Mouse (Mus musculus): ENCODE data around the gene Prr3.
"Not testable (repeated sequence)": the region's sequence is repeated elsewhere in the genome, so short reads cannot be mapped to it uniquely, and the experiment has no call there.

The Prr3 gene

GRCm38 (mm10) chr17:35979401-35980362 lies at the start of gene Prr3, which contains the start of gene Gnl1:
Prr3 (minus strand) TSS chr17:35980236.
Gnl1 (plus strand) TSS chr17:35979851.
- DNase-seq (ENCODE audit: low read depth, low spot score): peak; percentile 83

GRCm38 (mm10) chr17:36028879-36029619 lies 49.0 kb upstream of the Prr3 start:
- DNase-seq (ENCODE audit: low read depth, low spot score): no peak

GRCm38 (mm10) chr17:36027663-36028062 lies 47.6 kb upstream of the Prr3 start:
- no peak for DNase-seq (ENCODE audit: low read depth, low spot score)

GRCm38 (mm10) chr17:36025901-36026300 lies 45.9 kb upstream of the Prr3 start:
- DNase-seq (ENCODE audit: low read depth, low spot score): no peak

- DNase-seq (ENCODE audit: low read depth, low spot score): no peak
Observed at GRCm38 (mm10) chr17:36025197-36025596, 45.2 kb upstream of the Prr3 start.

- DNase-seq (ENCODE audit: low read depth, low spot score): no peak
Observed at GRCm38 (mm10) chr17:36023710-36024654, 43.9 kb upstream of the Prr3 start.

GRCm38 (mm10) chr17:36022922-36023321 lies 42.9 kb upstream of the Prr3 start:
- DNase-seq (ENCODE audit: low read depth, low spot score): no peak

GRCm38 (mm10) chr17:36022098-36022497 lies 42.1 kb upstream of the Prr3 start:
- no peak for DNase-seq (ENCODE audit: low read depth, low spot score)

- DNase-seq (ENCODE audit: low read depth, low spot score): no peak
Observed at GRCm38 (mm10) chr17:36021309-36021708, 41.3 kb upstream of the Prr3 start.

- no peak for DNase-seq (ENCODE audit: low read depth, low spot score)
Observed at GRCm38 (mm10) chr17:36020191-36021073, 40.4 kb upstream of the Prr3 start, which contains the start of gene H2-T24. H2-T24 (minus strand) TSS chr17:36020560.

GRCm38 (mm10) chr17:36019519-36019918 lies 39.5 kb upstream of the Prr3 start:
- no peak for DNase-seq (ENCODE audit: low read depth, low spot score)

GRCm38 (mm10) chr17:36018979-36019378 lies 38.9 kb upstream of the Prr3 start:
- DNase-seq (ENCODE audit: low read depth, low spot score): no peak

- no peak for DNase-seq (ENCODE audit: low read depth, low spot score)
Observed at GRCm38 (mm10) chr17:36017046-36017445, 37.0 kb upstream of the Prr3 start.

GRCm38 (mm10) chr17:36014977-36015376 lies 34.9 kb upstream of the Prr3 start:
- DNase-seq (ENCODE audit: low read depth, low spot score): no peak

GRCm38 (mm10) chr17:36004409-36004808 lies 24.4 kb upstream of the Prr3 start:
- not testable (repeated sequence) for DNase-seq (ENCODE audit: low read depth, low spot score)

GRCm38 (mm10) chr17:36003331-36003730 lies 23.3 kb upstream of the Prr3 start:
- DNase-seq (ENCODE audit: low read depth, low spot score): no peak

GRCm38 (mm10) chr17:36001966-36002365 lies 21.9 kb upstream of the Prr3 start:
- DNase-seq (ENCODE audit: low read depth, low spot score): no peak

GRCm38 (mm10) chr17:36001121-36001897 lies 21.3 kb upstream of the Prr3 start:
- DNase-seq (ENCODE audit: low read depth, low spot score): no peak

- DNase-seq (ENCODE audit: low read depth, low spot score): no peak
Observed at GRCm38 (mm10) chr17:36000349-36000748, 20.3 kb upstream of the Prr3 start.

Measured in retina, postnatal 7 days (tissue).